Mouse (Mus musculus) heart, adult 2 months (tissue): ENCODE data around the gene Ddit4. TPM values are rescaled to one million over a fixed set of nuclear protein-coding genes. Genes with fewer than 3 reads are reported as not detected.

Experiments used
- DNase-seq, 2 experiments: peaks; one replicate each; pipeline ENCODE4 v3.0.0; 2021
- H3K27ac ChIP-seq: fragments of 200-600 bp; 2 replicates; pipeline ENCODE4 v1.8.1; 2022
- H3K27me3 ChIP-seq: fragments of 200-500 bp; 2 replicates; pipeline ENCODE4 v1.6.1; 2012; ENCODE audit warnings: mild to moderate bottlenecking, low read length, inconsistent platforms, mixed read lengths; ENCODE audit not compliant: control insufficient read depth, insufficient read depth
- H3K36me3 ChIP-seq: fragments of 200-500 bp; 2 replicates; pipeline ENCODE4 v1.6.1; 2012; ENCODE audit warnings: low read length, inconsistent platforms; ENCODE audit not compliant: control insufficient read depth, insufficient read depth
- H3K4me1 ChIP-seq: fragments of 200-500 bp; 2 replicates; pipeline ENCODE4 v1.6.1; 2011; ENCODE audit warnings: low read length; ENCODE audit not compliant: control insufficient read depth, insufficient read depth
- H3K4me3 ChIP-seq: fragments of 200-600 bp; 2 replicates; pipeline ENCODE4 v1.8.1; 2022
- H3K79me2 ChIP-seq: fragments of 200-500 bp; replicated peaks from 2 replicates; pipeline ENCODE4 v1.6.1; 2012; ENCODE audit warnings: mild to moderate bottlenecking, inconsistent platforms, low read length, moderate library complexity, mixed read lengths; ENCODE audit not compliant: control insufficient read depth, insufficient read depth
- H3K9ac ChIP-seq: fragments of 200-500 bp; 2 replicates; pipeline ENCODE4 v1.6.1; 2012; ENCODE audit warnings: low read depth, mild to moderate bottlenecking, control low read depth, inconsistent platforms, low read length, mixed read lengths
- CTCF ChIP-seq: fragments of 200-600 bp; IDR thresholded peaks from 2 replicates; pipeline ENCODE4 v1.8.1; 2022; ENCODE audit warnings: antibody characterized with exemption, mild to moderate bottlenecking, moderate library complexity
- EP300 ChIP-seq: fragments of 200-500 bp; IDR thresholded peaks from 2 replicates; pipeline ENCODE4 v1.6.1; 2011; ENCODE audit warnings: low read depth, low read length, control low read depth; ENCODE audit not compliant: insufficient read depth
- POLR2A ChIP-seq: fragments of 200-500 bp; IDR thresholded peaks from 2 replicates; pipeline ENCODE4 v1.6.1; 2011; ENCODE audit warnings: mild to moderate bottlenecking, low read depth, low read length, control low read depth; ENCODE audit not compliant: insufficient read depth
- WGBS: fragments of 180-500 bp; shearing (Covaris S2); methylation state at CpG from one replicate; pipeline ENCODE4 v1.1.7; 2018; 5-methylcytosine and 5-hydroxymethylcytosine counted together
- intact Hi-C: fragments of 180-260 bp; cut with DNase I; formaldehyde crosslinking; loops from one replicate; pipeline ENCODE4 v1.15.1; 2025
- polyA plus RNA-seq: library from polyadenylated mRNA; depleted of rRNA; stranded (reverse); fragments of >200 nt; gene quantifications from 2 replicates; pipeline ENCODE4 v1.2.3, GENCODE M21; 2012
- total RNA-seq, 2 experiments: library from RNA; stranded (reverse); gene quantifications; 2 replicates each; pipeline ENCODE4 v1.2.3; 2021

The Ddit4 gene
- total and polyA plus RNA-seq, 3 experiments, result 55.5 to 219 (median 70.7) TPM

DNA sequence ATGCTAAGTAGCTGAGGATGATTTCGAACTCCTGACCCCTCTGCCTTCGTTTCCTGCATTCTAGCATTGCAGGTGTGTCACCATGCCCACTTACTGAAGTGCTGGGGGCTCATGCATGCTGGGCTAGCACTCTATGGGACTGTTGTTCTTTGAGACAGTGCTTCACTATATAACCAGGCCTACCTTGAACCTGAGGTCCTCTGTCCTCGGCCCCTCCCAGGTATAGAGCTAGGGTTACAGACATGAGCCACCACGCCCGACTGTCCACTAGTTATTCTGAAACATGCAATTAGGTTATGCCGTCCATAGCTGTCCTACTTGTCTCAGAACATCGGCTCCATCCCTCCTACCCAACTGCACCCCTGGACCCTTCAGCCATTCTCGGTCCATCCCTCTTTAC lies 20.2 kb upstream of the Ddit4 start:
- no peaks in the 10 kb centered on the region for H3K27me3 ChIP-seq
- no peak overlapping the region for H3K9ac ChIP-seq
- no peak overlapping the region for H3K4me3 ChIP-seq
- H3K79me2 ChIP-seq, result no peaks in the 10 kb centered on the region
- WGBS, result 96% methylated on average over 8 of the region's 8 CpGs
- no peak for DNase-seq
- H3K4me1 ChIP-seq, result peaks cover 57% of the 10 kb centered on the region
- intact Hi-C loops, result no loop called here
- peak overlapping the region; percentile 98 for H3K27ac ChIP-seq
- TF ChIP-seq EP300 (no peak), CTCF (no peak), POLR2A (no peak)
- peaks cover 11% of the 10 kb centered on the region for H3K36me3 ChIP-seq

DNA sequence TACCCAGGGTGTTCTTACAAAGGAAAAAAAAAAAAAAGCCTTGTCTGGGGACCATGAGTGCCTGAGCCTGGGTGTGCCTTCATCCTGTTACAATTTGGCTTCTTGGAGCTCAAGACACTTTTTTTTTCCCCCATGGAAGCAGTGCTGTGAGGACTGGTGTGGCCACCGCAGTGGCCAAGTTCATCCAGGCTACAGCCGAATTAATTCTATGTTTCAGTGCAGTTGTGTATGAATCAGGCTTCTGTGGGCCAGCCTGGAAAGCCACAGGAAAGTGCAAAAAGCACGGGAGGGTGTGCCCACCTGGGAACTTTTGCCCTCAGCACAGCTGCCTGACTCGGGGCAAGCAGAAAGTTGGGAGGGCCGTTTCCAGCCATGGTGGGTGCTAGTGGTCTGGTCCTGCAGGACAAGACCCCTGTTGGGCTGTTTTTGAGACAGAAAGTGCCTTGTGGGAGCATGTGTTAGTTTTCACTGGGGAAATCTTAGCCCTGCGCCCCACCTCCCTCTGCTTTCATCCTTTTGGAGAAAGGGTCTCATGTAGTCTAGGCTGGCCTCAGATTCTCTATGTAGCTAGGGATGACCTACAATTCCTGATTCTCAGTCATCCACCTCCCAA lies 18.9 kb upstream of the Ddit4 start:
- H3K36me3 ChIP-seq, result peaks cover 11% of the 10 kb centered on the region
- TF ChIP-seq EP300 (peak; percentile 83; the same call in 1 of the 2 replicates), CTCF (no peak)
- DNase-seq, result peak in 1 of 2 experiments; percentile 74
- H3K79me2 ChIP-seq, result no peaks in the 10 kb centered on the region
- H3K27ac ChIP-seq, result peak overlapping the region; percentile 98
- no peaks in the 10 kb centered on the region for H3K27me3 ChIP-seq
- H3K4me1 ChIP-seq, result peaks cover 56% of the 10 kb centered on the region
- peak overlapping the region; percentile 56 for H3K4me3 ChIP-seq
- intact Hi-C loops, result loop anchor here (1.0 kb wide), 2 partner anchors 9 to 18 kb away; no protein-coding TSS in a partner anchor
- 25% methylated on average over 6 of the region's 6 CpGs for WGBS
- H3K9ac ChIP-seq, result peak overlapping the region; percentile 78

DNA sequence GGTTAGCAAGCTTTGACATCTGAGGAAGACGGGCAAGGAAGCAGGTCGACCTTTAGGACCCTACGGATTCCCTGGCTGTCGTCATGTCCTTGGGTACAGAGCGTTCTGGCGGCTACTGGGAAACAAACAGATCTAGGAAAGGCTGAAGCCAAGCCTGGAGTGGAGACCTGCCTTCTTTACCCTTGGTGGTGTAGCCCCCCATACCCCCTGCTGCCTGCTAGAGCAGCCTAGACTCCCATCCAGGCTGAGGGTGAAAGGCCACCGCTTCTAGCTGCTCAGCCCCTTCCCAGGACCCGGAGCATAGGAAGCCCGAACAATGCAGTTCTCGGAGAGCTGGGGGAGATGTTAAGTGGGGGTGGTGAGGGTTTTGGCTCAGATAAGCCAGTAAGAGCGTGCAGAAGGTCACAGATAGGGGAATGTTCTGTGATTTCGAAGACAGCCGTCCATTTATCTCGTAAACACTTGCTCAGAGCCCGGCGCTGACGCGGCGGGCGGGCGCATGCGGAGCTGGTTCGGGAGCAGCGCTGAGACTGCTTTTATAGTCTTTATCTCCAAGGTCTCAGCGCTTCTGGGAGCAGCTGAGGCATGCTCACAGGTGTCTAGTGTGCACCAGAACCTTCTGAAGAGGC lies 18.3 kb upstream of the Ddit4 start:
- H3K27me3 ChIP-seq, result no peaks in the 10 kb centered on the region
- H3K4me3 ChIP-seq, result peak overlapping the region; percentile 56
- peak; percentile 91 for TF ChIP-seq POLR2A
- no peak for TF ChIP-seq CTCF
- peak; percentile 100 for TF ChIP-seq EP300
- peak overlapping the region; percentile 78 for H3K9ac ChIP-seq
- peaks cover 53% of the 10 kb centered on the region for H3K4me1 ChIP-seq
- H3K27ac ChIP-seq, result peak overlapping the region; percentile 98
- intact Hi-C loops, result loop anchor here (1.0 kb wide), 2 partner anchors 9 to 18 kb away; no protein-coding TSS in a partner anchor
- H3K36me3 ChIP-seq, result peaks cover 11% of the 10 kb centered on the region
- peak; percentile 90 for DNase-seq
- no peaks in the 10 kb centered on the region for H3K79me2 ChIP-seq
- WGBS, result 1% methylated on average over 25 of the region's 25 CpGs

DNA sequence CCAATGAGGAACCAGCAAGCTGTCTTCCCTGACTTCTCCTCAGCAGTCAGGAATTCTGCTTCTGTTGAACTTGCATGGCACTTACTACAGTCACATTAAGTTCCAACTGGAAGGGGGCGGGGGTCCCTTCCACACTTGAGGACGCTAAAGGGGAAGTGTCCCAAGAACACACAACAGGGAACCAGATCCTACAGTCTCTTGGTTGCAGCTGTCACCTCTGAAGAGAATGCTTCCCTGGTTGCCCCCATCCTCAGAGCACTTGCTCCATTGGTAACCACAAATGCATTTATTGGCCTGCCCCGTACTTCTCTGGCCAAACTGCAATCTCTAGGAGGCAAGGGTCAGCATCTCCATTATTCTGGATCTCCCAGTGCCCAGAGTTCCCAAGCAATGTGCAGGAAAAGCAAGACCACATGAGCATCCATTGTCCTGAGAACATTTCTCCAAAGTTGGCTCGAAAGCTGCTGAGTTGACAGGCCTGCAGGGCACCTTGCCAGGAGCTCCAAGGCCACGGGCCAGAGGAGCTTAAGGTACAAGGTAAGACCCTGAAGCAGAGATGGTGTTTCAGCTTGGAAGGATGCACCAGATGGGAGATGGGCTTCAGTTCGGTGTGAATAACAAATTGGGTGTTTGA lies 15.8 kb upstream of the Ddit4 start:
- H3K27ac ChIP-seq, result peak overlapping the region; percentile 60
- peaks cover 35% of the 10 kb centered on the region for H3K4me1 ChIP-seq
- 38% methylated on average over 6 of the region's 6 CpGs for WGBS

DNA sequence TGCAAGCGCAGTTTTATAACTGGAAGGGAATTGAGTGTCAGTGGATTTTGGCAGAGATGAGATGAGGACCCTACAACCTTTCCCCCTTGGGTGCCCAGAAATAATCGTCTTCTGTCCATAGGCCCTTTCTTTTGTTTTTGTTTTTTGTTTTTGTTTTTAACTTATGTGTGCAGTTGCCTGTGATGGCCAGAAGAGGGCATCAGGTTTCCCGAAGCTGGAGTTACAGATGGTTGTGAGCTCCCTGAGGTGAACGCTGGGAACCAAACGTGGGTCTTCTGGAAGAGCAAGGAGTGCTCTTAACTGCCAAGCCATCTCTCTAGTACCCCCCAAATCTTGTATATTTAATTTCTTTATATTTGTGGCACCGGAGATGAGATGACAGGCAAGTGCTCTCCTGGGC lies 15.1 kb upstream of the Ddit4 start:
- Histone ChIP-seq H3K27ac (peak overlapping the region; percentile 60), H3K27me3 (no peaks in the 10 kb centered on the region), H3K4me1 (peaks cover 30% of the 10 kb centered on the region), H3K9ac (no peak overlapping the region), H3K36me3 (no peaks in the 10 kb centered on the region), H3K4me3 (no peak overlapping the region), H3K79me2 (no peaks in the 10 kb centered on the region)
- intact Hi-C loops, result no loop called here
- 93% methylated on average over 6 of the region's 6 CpGs for WGBS
- TF ChIP-seq CTCF (peak; percentile 53), POLR2A (no peak)
- peak in 1 of 2 experiments; percentile 18 for DNase-seq

More for the DNA sequence above, 15.8 kb upstream of the Ddit4 start:
- DNase-seq, result peak; percentile 80 to 84
- no peaks in the 10 kb centered on the region for H3K36me3 ChIP-seq
- intact Hi-C loops, result no loop called here
- H3K4me3 ChIP-seq, result no peak overlapping the region
- no peak for TF ChIP-seq CTCF
- TF ChIP-seq POLR2A, result 0 out of 2 replicates have a peak, but pooled peaks have one; percentile 28
- peak; percentile 59; the same call in 1 of the 2 replicates for TF ChIP-seq EP300
- H3K9ac ChIP-seq, result no peak overlapping the region; the same call in 1 of the 2 replicates
- no peaks in the 10 kb centered on the region for H3K27me3 ChIP-seq
- no peaks in the 10 kb centered on the region for H3K79me2 ChIP-seq

DNA sequence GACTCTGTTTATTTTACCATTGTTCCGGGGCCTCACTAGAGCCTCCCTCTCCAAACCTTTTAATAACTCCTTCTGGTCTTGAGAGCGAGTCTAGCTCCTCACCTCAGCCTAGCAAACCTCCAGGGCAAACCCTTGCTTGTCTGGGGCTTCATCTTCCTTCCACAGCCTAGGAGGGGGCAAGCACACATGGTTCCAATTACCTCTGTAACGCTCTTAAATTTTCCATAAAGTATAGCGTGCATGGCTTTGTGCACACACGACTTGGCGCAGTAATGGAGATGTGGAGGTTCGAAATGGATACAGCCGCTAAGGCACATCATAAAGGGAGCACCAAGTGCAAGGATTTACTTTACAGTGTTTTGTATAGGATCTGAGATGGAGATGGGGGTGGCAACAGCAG lies 14.2 kb upstream of the Ddit4 start:
- intact Hi-C loops, result no loop called here
- H3K9ac ChIP-seq, result no peak overlapping the region
- TF ChIP-seq POLR2A, result no peak
- TF ChIP-seq EP300, result no peak
- no peak for TF ChIP-seq CTCF
- peak overlapping the region; percentile 86 for H3K27ac ChIP-seq
- no peaks in the 10 kb centered on the region for H3K27me3 ChIP-seq
- H3K4me1 ChIP-seq, result peaks cover 22% of the 10 kb centered on the region
- H3K36me3 ChIP-seq, result no peaks in the 10 kb centered on the region
- 91% methylated on average over 8 of the region's 8 CpGs for WGBS
- H3K4me3 ChIP-seq, result no peak overlapping the region
- H3K79me2 ChIP-seq, result no peaks in the 10 kb centered on the region
- DNase-seq, result no peak
